Mouse (Mus musculus) heart, postnatal 0 days (tissue): ENCODE data around the gene Gm17409. TPM values are rescaled to one million over a fixed set of nuclear protein-coding genes. Genes with fewer than 3 reads are reported as not detected.

ENCODE experiments used
- ATAC-seq: fragments of 200-750 bp; cut with Nextera tagmentation; 2 replicates; pipeline ENCODE4 v1.8.0; 2017; ENCODE audit warnings: low read depth, moderate number of reproducible peaks, moderate library complexity; ENCODE audit not compliant: insufficient read depth
- DNase-seq: peaks from one replicate; pipeline ENCODE4 v3.0.0-alpha.2; 2016; ENCODE audit warnings: low spot score
- H3K27ac ChIP-seq: fragments of 300-500 bp; sonication (generic); 2 replicates; pipeline ENCODE4 v1.5.1; 2014; ENCODE audit warnings: low read depth, mild to moderate bottlenecking
- H3K27me3 ChIP-seq: fragments of 300-500 bp; sonication (generic); 2 replicates; pipeline ENCODE4 v1.6.1; 2014; ENCODE audit warnings: low read length, mixed read lengths; ENCODE audit not compliant: control insufficient read depth, insufficient read depth
- H3K36me3 ChIP-seq: fragments of 300-500 bp; sonication (generic); replicated peaks from 2 replicates; pipeline ENCODE4 v1.6.1; 2014; ENCODE audit warnings: low read length, mixed read lengths; ENCODE audit not compliant: control insufficient read depth, insufficient read depth
- H3K4me1 ChIP-seq: fragments of 300-500 bp; sonication (generic); 2 replicates; pipeline ENCODE4 v1.6.1; 2014; ENCODE audit warnings: antibody characterized with exemption; ENCODE audit not compliant: control insufficient read depth, insufficient read depth
- H3K4me2 ChIP-seq: fragments of 300-500 bp; sonication (generic); 2 replicates; pipeline ENCODE4 v1.6.1; 2014; ENCODE audit warnings: low read depth, mild to moderate bottlenecking, low read length, moderate library complexity
- H3K4me3 ChIP-seq: fragments of 300-500 bp; sonication (generic); 2 replicates; pipeline ENCODE4 v1.5.1; 2014; ENCODE audit warnings: low read depth, low read length
- H3K9ac ChIP-seq: fragments of 300-500 bp; sonication (generic); replicated peaks from 2 replicates; pipeline ENCODE4 v1.6.1; 2014; ENCODE audit warnings: low read depth, low read length, mixed read lengths
- H3K9me3 ChIP-seq: fragments of 300-500 bp; sonication (generic); replicated peaks from 2 replicates; pipeline ENCODE4 v1.6.1; 2016; ENCODE audit warnings: low read length; ENCODE audit not compliant: control insufficient read depth
- CTCF ChIP-seq: IDR thresholded peaks from 2 replicates; pipeline ENCODE4 v1.5.1; 2016; ENCODE audit warnings: antibody characterized with exemption, control low read depth, low read depth
- EP300 ChIP-seq: IDR thresholded peaks from 2 replicates; pipeline ENCODE4 v1.6.1; 2016; ENCODE audit warnings: antibody characterized with exemption, low read depth
- WGBS: fragments of 180-500 bp; shearing (Covaris S2); extraction: QIAGEN DNeasy Blood & Tissue Kit; methylation state at CpG from one replicate; pipeline ENCODE4 v1.1.7; 2014; 5-methylcytosine and 5-hydroxymethylcytosine counted together
- polyA plus RNA-seq: library from polyadenylated mRNA; unstranded; fragments of >200 nt; fragmentation: Nextera tagmentation; extraction: Ambion mirVana; gene quantifications from 2 replicates; pipeline ENCODE4 v1.2.1, GENCODE M21; 2015
- total RNA-seq: library from RNA; depleted of rRNA; stranded (reverse); fragments of >200 nt; gene quantifications from 2 replicates; pipeline ENCODE4 v1.2.3, GENCODE M21; 2014; ENCODE audit warnings: low replicate concordance; rRNA removed

Gm17409 gene
- total and polyA plus RNA-seq, 2 experiments from 2014 or later: not detected

DNA sequence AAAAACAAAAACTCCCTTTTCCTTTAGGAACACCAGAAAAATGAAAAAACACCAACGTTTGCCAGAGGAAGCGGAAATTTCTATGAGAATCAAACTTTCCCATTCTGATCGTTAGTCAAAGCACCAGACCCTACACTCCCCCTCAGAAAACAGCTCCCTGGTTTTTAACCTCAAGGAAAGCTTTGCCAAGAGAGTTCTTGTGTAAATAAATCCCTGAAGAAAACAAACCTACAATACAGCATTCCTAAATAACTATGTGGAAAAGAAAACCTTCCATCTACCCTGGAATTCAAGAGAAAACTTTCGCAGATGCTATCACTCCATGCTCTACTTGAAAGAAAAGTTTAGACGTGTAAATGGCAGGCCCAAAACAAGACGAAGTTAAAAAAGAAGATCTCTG lies 47.0 kb downstream of the Gm17409 start:
- no peak overlapping the region for H3K9ac ChIP-seq
- H3K36me3 ChIP-seq: no peaks in the 10 kb centered on the region; the same call in 1 of the 2 replicates
- no peaks in the 10 kb centered on the region for H3K27me3 ChIP-seq
- no peaks in the 10 kb centered on the region for H3K9me3 ChIP-seq
- peak overlapping the region; percentile 50; the same call in 1 of the 2 replicates for H3K4me2 ChIP-seq
- DNase-seq (no peak), ATAC-seq (no peak)
- peaks cover 57% of the 10 kb centered on the region for H3K4me1 ChIP-seq
- H3K27ac ChIP-seq: peak overlapping the region; percentile 80
- TF ChIP-seq EP300: no peak
- TF ChIP-seq CTCF: no peak
- H3K4me3 ChIP-seq: no peak overlapping the region
- 46% methylated on average over 6 of the region's 6 CpGs for WGBS

DNA sequence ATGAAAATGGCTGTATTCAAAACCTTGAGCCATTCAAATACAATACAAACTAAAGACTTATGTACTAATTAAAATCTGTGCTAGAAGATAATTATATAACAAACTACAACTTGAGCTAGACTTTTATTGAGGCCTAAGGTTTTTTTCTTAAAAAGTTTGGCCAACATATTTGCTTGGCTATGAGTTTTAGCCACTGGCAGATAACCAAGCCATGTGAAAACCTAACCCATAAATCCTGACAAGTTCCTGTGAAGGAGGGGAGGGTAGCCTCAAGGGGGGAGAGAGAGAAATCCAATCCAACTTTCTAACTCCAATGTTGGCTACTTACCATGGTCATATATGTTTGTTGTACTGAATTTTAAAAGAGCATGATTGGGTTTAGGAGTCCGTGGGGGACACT lies 48.6 kb downstream of the Gm17409 start:
- H3K4me1 ChIP-seq: peaks cover 60% of the 10 kb centered on the region
- no peaks in the 10 kb centered on the region for H3K9me3 ChIP-seq
- ATAC-seq (no peak), DNase-seq (no peak)
- no peak overlapping the region for H3K4me2 ChIP-seq
- WGBS: 83% methylated on average over 1 of the region's 1 CpGs
- no peaks in the 10 kb centered on the region for H3K27me3 ChIP-seq
- TF ChIP-seq CTCF: no peak
- TF ChIP-seq EP300: no peak
- no peak overlapping the region for H3K9ac ChIP-seq
- H3K36me3 ChIP-seq: no peaks in the 10 kb centered on the region
- H3K4me3 ChIP-seq: no peak overlapping the region
- peak overlapping the region; percentile 69 for H3K27ac ChIP-seq

Other genes with a start within 250 kb of the Gm17409 start
- gene Acvr1c, start 112.2 kb upstream of the Gm17409 start, total RNA-seq: 0.31 and 0.46 TPM in 2 replicates
- gene Acvr1c, start 112.2 kb upstream of the Gm17409 start, polyA plus RNA-seq: 0.51 and 0.53 TPM in 2 replicates
- gene Acvr1, start 97.0 kb downstream of the Gm17409 start, total RNA-seq: 13.5 and 20.9 TPM in 2 replicates
- gene Acvr1, start 97.0 kb downstream of the Gm17409 start, polyA plus RNA-seq: 5.0 and 5.9 TPM in 2 replicates
- gene Upp2, start 97.2 kb downstream of the Gm17409 start, total RNA-seq: 0.92 and 1.2 TPM in 2 replicates
- 4.3 and 6.4 TPM in 2 replicates for gene Upp2, start 97.2 kb downstream of the Gm17409 start, polyA plus RNA-seq